Comparison of ENCODE assay signal across 30 mouse cellular contexts in the genomic region with DNA sequence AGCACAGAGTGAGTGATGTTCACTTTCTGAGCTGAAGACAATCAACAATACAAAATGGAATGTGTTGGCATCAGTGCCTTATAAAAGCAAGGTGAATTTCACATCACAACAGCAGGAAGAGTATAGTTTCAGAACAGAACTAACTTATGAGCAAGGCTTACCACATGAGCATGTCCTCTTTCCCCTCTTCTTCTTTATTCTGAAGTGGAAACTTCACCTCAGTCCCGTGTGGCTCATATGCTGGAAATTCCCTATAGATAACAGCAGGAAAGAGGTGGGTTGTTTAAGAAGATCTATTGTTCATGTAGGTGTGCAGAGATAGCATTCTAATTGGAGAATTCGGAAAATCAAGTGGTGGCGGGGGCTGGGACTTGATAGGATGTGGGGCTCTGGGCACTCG. TPM values are rescaled to one million over a fixed set of nuclear protein-coding genes. Genes with fewer than 3 reads are reported as not detected.
DNase-seq lines count a peak whose midpoint lies in the region; ATAC-seq and TF ChIP-seq lines count a peak whose summit lies in the region.
"Had no signal": no experiment of that assay in that cellular context is flagged by ENCODE, and none has a peak within 500 bp of the region (broad histone marks: within the 10 kb centered on the region; RNA-seq: fewer than 3 reads in every experiment).

No protein-coding gene starts in this region.

- dilution Hi-C loops in CH12.LX (cut with MboI; ENCODE audit: extremely low pct_ligation_motif_present, extremely low pct_unique_long_range_greater_than_20kb, low sequenced_read_pairs): no loop called here

- in situ Hi-C loops in CH12.LX (cut with MboI; ENCODE audit: low pct_ligation_motif_present, low pct_unique_long_range_greater_than_20kb, low sequenced_read_pairs): no loop called here

- TF ChIP-seq POLR2A in CH12.LX (IDR thresholded peaks at IDR 0.05; ENCODE audit: low read depth, low read length): no peak

- 0 out of 2 replicates have a peak overlapping the region, but pooled peaks have one; percentile 1 for H3K27ac ChIP-seq in neural tube, embryonic 13.5 days (replicated peaks)
- no peak overlapping the region for H3K27ac ChIP-seq in CH12.LX (ENCODE audit: insufficient read depth, low read depth)
- H3K27ac ChIP-seq: embryonic facial prominence, embryonic 12.5 days; embryonic facial prominence, embryonic 15.5 days; heart, embryonic 15.5 days; hindbrain, embryonic 14.5 days; hindbrain, postnatal 0 days; intestine, embryonic 15.5 days had no signal

- no peak for ATAC-seq in neural tube, embryonic 13.5 days (ENCODE audit: low read depth)
- ATAC-seq in inflammation-experienced regulatory T-cells, adult 6 months: peak; percentile 73
- ATAC-seq: forebrain, embryonic 14.5 days; hindbrain, postnatal 0 days; intestine, embryonic 15.5 days had no signal

- TF ChIP-seq RAD21 in CH12.LX (IDR thresholded peaks at IDR 0.05; ENCODE audit: low read depth, low read length): no peak

- no peak for TF ChIP-seq CTCF in CH12.LX (conservative IDR thresholded peaks at IDR 0.05 in 1 of 2, IDR thresholded peaks at IDR 0.05 in 1 of 2; ENCODE audit: low read depth in 2 of 2, low read length in 2 of 2)

- DNase-seq in neural tube, embryonic 10.5 days (ENCODE audit: extremely low spot score, low spot score): no peak
- no peak for DNase-seq in CH12.LX (ENCODE audit: extremely low read depth)
- no peak for DNase-seq in Muller cell, postnatal 12 days (ENCODE audit: inconsistent ontology term)
- no peak for DNase-seq in left cerebral cortex, postnatal 25 days (ENCODE audit: low spot score in 2 of 2)
- no peak for DNase-seq in urinary bladder, postnatal 14 days (ENCODE audit: low spot score)
- DNase-seq: adrenal gland, postnatal 10 days; adrenal gland, postnatal 36 days; B cell, adult 2 months; cerebellum, adult 18-20 months; cerebellum, adult 9-10 months; cerebellum, postnatal 14 days; gastrocnemius, postnatal 25 days; heart, postnatal 10 days; heart, postnatal 4 days; kidney, adult 11 months had no signal

- peaks cover 26% of the 10 kb centered on the region for H3K4me1 ChIP-seq in neural tube, embryonic 13.5 days (replicated peaks)
- peaks cover 14 to 25% of the 10 kb centered on the region in 2 experiments; a peak in 3 of 4 replicates for H3K4me1 ChIP-seq in CH12.LX (ENCODE audit: control insufficient read depth in 1 of 2, insufficient read depth in 2 of 2)
- H3K4me1 ChIP-seq: embryonic facial prominence, embryonic 12.5 days; heart, embryonic 12.5 days; heart, embryonic 15.5 days; intestine, embryonic 15.5 days had no signal

- H3K4me2 ChIP-seq in neural tube, embryonic 13.5 days: peak overlapping the region; percentile 33
- 0 out of 2 replicates have a peak overlapping the region, but pooled peaks have one; percentile 24 for H3K4me2 ChIP-seq in CH12.LX (ENCODE audit: insufficient read depth, low read depth, poor library complexity, severe bottlenecking)
- H3K4me2 ChIP-seq: embryonic facial prominence, embryonic 12.5 days; embryonic facial prominence, embryonic 15.5 days; heart, embryonic 12.5 days; heart, embryonic 15.5 days; hindbrain, embryonic 14.5 days; intestine, embryonic 15.5 days had no signal

- peak; percentile 67 for TF ChIP-seq EP300 in CH12.LX (IDR thresholded peaks at IDR 0.05; ENCODE audit: low read length)

- no peak overlapping the region for H3K4me3 ChIP-seq in neural tube, embryonic 13.5 days
- H3K4me3 ChIP-seq in CH12.LX (replicated peaks in 1 of 3; ENCODE audit: low read depth in 2 of 3, low read length in 2 of 3, poor library complexity in 1 of 3): no peak overlapping the region
- H3K4me3 ChIP-seq: embryonic facial prominence, embryonic 12.5 days; embryonic facial prominence, embryonic 15.5 days; heart, embryonic 12.5 days; heart, embryonic 15.5 days; intestine, embryonic 15.5 days had no signal

- H3K9me3 ChIP-seq in neural tube, embryonic 13.5 days: no peaks in the 10 kb centered on the region
- H3K9me3 ChIP-seq in CH12.LX (replicated peaks; ENCODE audit: low read length): no peaks in the 10 kb centered on the region
- H3K9me3 ChIP-seq: embryonic facial prominence, embryonic 12.5 days; embryonic facial prominence, embryonic 15.5 days; heart, embryonic 12.5 days; heart, embryonic 15.5 days; intestine, embryonic 15.5 days had no signal

- WGBS in neural tube, embryonic 13.5 days: 87% methylated on average over 4 of the region's 4 CpGs

- H3K27me3 ChIP-seq in neural tube, embryonic 13.5 days: no peaks in the 10 kb centered on the region
- H3K27me3 ChIP-seq in CH12.LX (replicated peaks): no peaks in the 10 kb centered on the region
- H3K27me3 ChIP-seq: embryonic facial prominence, embryonic 12.5 days; embryonic facial prominence, embryonic 15.5 days; heart, embryonic 12.5 days; heart, embryonic 15.5 days; intestine, embryonic 15.5 days had no signal

- H3K36me3 ChIP-seq in neural tube, embryonic 13.5 days: no peaks in the 10 kb centered on the region
- H3K36me3 ChIP-seq in CH12.LX (replicated peaks in 1 of 2; ENCODE audit: control insufficient read depth in 1 of 2, insufficient read depth in 1 of 2, low read length in 1 of 2): no peaks in the 10 kb centered on the region
- H3K36me3 ChIP-seq: embryonic facial prominence, embryonic 12.5 days; embryonic facial prominence, embryonic 15.5 days; heart, embryonic 12.5 days; heart, embryonic 15.5 days; intestine, embryonic 15.5 days had no signal

- no peaks in the 10 kb centered on the region for H3K79me2 ChIP-seq in CH12.LX (replicated peaks; ENCODE audit: control insufficient read depth, extremely low read depth, insufficient read depth, poor library complexity, severe bottlenecking)

- H3K9ac ChIP-seq in neural tube, embryonic 13.5 days: no peak overlapping the region
- H3K9ac ChIP-seq in CH12.LX (ENCODE audit: insufficient read depth, low read depth): no peak overlapping the region
- H3K9ac ChIP-seq: embryonic facial prominence, embryonic 12.5 days; embryonic facial prominence, embryonic 15.5 days; heart, embryonic 12.5 days; heart, embryonic 15.5 days; hindbrain, embryonic 14.5 days; intestine, embryonic 15.5 days had no signal

- intact Hi-C loops in left cerebral cortex, postnatal 25 days (cut with DNase I): no loop called here

TF ChIP-seq in CH12.LX, 34 proteins besides CTCF, POLR2A, EP300 and RAD21:
- TF ChIP-seq USF1 (IDR thresholded peaks at IDR 0.05; ENCODE audit: low read depth, low read length) (no peak), MYC (IDR thresholded peaks at IDR 0.05; ENCODE audit: low read depth, low read length) (no peak), BHLHE40 (IDR thresholded peaks at IDR 0.05; ENCODE audit: low read depth, low read length) (peak; percentile 78), SIN3A (IDR thresholded peaks at IDR 0.05; ENCODE audit: low read length) (no peak), ELF1 (IDR thresholded peaks at IDR 0.05; ENCODE audit: low read depth, low read length) (no peak), ETS1 (conservative IDR thresholded peaks at IDR 0.05; ENCODE audit: low read depth, low read length) (0 out of 2 replicates have a peak, but pooled peaks have one; percentile 27), SMC3 (IDR thresholded peaks at IDR 0.05; ENCODE audit: low read depth, low read length) (no peak), JUN (IDR thresholded peaks at IDR 0.05; ENCODE audit: insufficient read depth, low read depth, low read length) (no peak), RCOR1 (conservative IDR thresholded peaks at IDR 0.05; ENCODE audit: low read depth, low read length) (no peak), IRF4 (IDR thresholded peaks at IDR 0.05; ENCODE audit: low read depth, low read length) (peak; percentile 58; the same call in 1 of the 2 replicates), TCF12 (IDR thresholded peaks at IDR 0.05; ENCODE audit: low read depth, low read length) (no peak), MAFK (IDR thresholded peaks at IDR 0.05; ENCODE audit: insufficient replicate concordance, low read length) (no peak), CHD2 (IDR thresholded peaks at IDR 0.05; ENCODE audit: low read length) (no peak), NELFE (IDR thresholded peaks at IDR 0.05; ENCODE audit: low read depth, low read length) (no peak), PAX5 (IDR thresholded peaks at IDR 0.05; ENCODE audit: low read length) (no peak)

RNA-seq across cellular contexts. Expression of a gene that starts 3.5 kb away (rescaled TPM):
- 30.1 and 30.9 TPM in 2 replicates for polyA plus RNA-seq in neural tube, embryonic 13.5 days (2015; fragmentation: Nextera tagmentation; extraction: Ambion mirVana)
- total RNA-seq in CH12.LX (2012; rRNA removed): not detected in 2 replicates
- total RNA-seq in CH12.LX (2014; rRNA removed): 0.42 TPM in 1 of 2 replicates, not detected in the other
- polyA plus RNA-seq in CH12.LX (2012; ENCODE audit: insufficient read length, low read depth): not detected in 2 replicates
- polyA plus RNA-seq in inflammation-experienced regulatory T-cells, adult 6 months (2017; shearing (Covaris generic)): 10 to 100 TPM in 1 of 3 experiments, 1 to 10 TPM in 2; 6.0 to 13.0 (median 7.7) TPM
- total RNA-seq in left cerebral cortex, postnatal 25 days (2021): not detected
- total RNA-seq: adrenal gland, adult 18-20 months; adrenal gland, postnatal 10 days; adrenal gland, postnatal 36 days; gastrocnemius, adult 8-10 months; gastrocnemius, postnatal 25 days; granulocyte monocyte progenitor cell, adult 5-6 weeks; heart, adult 8-10 months; heart, postnatal 10 days; heart, postnatal 4 days had no signal
- polyA plus RNA-seq: embryonic facial prominence, embryonic 12.5 days; forebrain, embryonic 11.5 days; forebrain, embryonic 14.5 days; heart, embryonic 12.5 days; heart, embryonic 15.5 days; intestine, embryonic 15.5 days had no signal

RNA-seq across cellular contexts. Expression of a gene that starts 55.1 kb away (rescaled TPM):
- 2.4 and 3.0 TPM in 2 replicates for polyA plus RNA-seq in neural tube, embryonic 13.5 days (2015; fragmentation: Nextera tagmentation; extraction: Ambion mirVana)
- 18.3 and 19.4 TPM in 2 replicates for total RNA-seq in CH12.LX (2012; rRNA removed)
- 5.9 and 24.0 TPM in 2 replicates for total RNA-seq in CH12.LX (2014; rRNA removed)
- polyA plus RNA-seq in CH12.LX (2012; ENCODE audit: insufficient read length, low read depth): 18.7 and 20.1 TPM in 2 replicates
- 100 to 1,000 TPM; 451 to 581 (median 480) TPM for polyA plus RNA-seq in inflammation-experienced regulatory T-cells, adult 6 months (2017; shearing (Covaris generic))
- 1 to 10 TPM; 3.2 to 5.0 TPM for total RNA-seq in left cerebral cortex, postnatal 25 days (2021)

Comparison
In these comparisons a context has a peak if more than half of its experiments do, and no peak if none do; other contexts are left out.
1. RNA of a gene that starts 55.1 kb away (polyA plus RNA-seq): 451 to 581 TPM in inflammation-experienced regulatory T-cells, adult 6 months; 18.7 to 20.1 TPM in CH12.LX and 2.4 to 3.0 TPM in neural tube, embryonic 13.5 days; every median in the first group is over 10 times any median in the second.